8 mouse cellular contexts compared by ENCODE assay signal in the genomic region with DNA sequence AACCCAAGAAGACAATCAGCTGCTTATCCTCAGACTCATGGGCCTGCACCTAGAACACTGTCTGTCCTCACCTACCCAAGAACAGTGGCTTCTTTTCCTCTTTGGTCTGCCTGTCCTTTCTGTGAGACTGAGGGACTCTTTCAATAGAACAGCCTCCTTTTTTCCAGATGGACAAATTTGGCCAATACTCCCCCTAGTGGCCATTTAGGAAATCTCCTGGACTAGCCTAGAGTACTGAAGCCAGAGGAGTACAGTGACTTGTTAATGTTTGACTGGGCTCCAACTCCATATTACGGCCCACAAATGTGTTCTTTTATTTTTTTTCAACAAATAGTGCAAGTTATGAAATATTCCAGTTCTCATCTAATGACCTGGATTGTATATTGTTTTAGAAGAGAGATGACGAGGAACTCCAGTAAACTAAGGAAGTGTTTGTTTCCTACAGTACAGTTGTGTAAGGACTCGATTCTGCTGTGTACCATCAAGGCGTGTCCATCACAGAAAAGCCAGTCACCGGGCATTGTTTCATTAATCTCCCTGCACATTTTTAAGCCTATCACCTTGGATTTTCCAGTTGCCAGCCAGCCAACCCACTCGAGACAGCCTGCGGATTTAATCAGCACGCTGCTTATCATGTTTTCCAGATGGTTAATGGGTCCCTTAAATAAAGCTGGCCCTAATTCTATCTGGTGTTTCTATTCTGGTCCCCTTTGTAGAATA.
DNase-seq lines count a peak whose midpoint lies in the region; ATAC-seq and TF ChIP-seq lines count a peak whose summit lies in the region.

No protein-coding gene starts in this region.

- 78% methylated on average over 8 of the region's 8 CpGs for WGBS in kidney, embryonic 15.5 days
- 57% methylated on average over 8 of the region's 8 CpGs for WGBS in lung, embryonic 15.5 days

- no peak for TF ChIP-seq EP300 in MEL (IDR thresholded peaks at IDR 0.05; ENCODE audit: low read depth in 1 of 2, low read length in 2 of 2)

- TF ChIP-seq POLR2A in MEL (IDR thresholded peaks at IDR 0.05; ENCODE audit: control insufficient read depth in 1 of 2, insufficient read depth in 1 of 2, low read depth in 1 of 2, low read length in 2 of 2, poor library complexity in 1 of 2) = no peak

- H3K4me2 ChIP-seq in kidney, embryonic 15.5 days = no peak overlapping the region
- H3K4me2 ChIP-seq in lung, embryonic 15.5 days = no peak overlapping the region

- H3K79me2 ChIP-seq in MEL (ENCODE audit: control insufficient read depth, insufficient read depth, low read length, poor library complexity) = no peaks in the 10 kb centered on the region

- no peak for DNase-seq in kidney, adult 18-20 months
- DNase-seq in MEL (ENCODE audit: low read depth, low spot score) = peak; percentile 67
- DNase-seq in embryo, embryonic 9.5 days (ENCODE audit: extremely low spot score) = peak; percentile 34
- DNase-seq in retina, postnatal 1 day = peak; percentile 73
- DNase-seq in right cerebral cortex, postnatal 36 days (ENCODE audit: low spot score in 2 of 2) = no peak
- DNase-seq in ovary, postnatal 36 days (ENCODE audit: low spot score) = no peak

- peak; percentile 30 to 67 (median 63); a peak in 5 of 6 replicates for TF ChIP-seq CTCF in MEL (IDR thresholded peaks at IDR 0.05 in 2 of 3, conservative IDR thresholded peaks at IDR 0.05 in 1 of 3; ENCODE audit: control insufficient read depth in 1 of 3, insufficient read depth in 1 of 3, low read depth in 2 of 3, low read length in 3 of 3, poor library complexity in 1 of 3, severe bottlenecking in 1 of 3)

- H3K9me3 ChIP-seq in kidney, embryonic 15.5 days (replicated peaks) = no peaks in the 10 kb centered on the region
- H3K9me3 ChIP-seq in MEL (replicated peaks; ENCODE audit: insufficient read depth, low read length) = no peaks in the 10 kb centered on the region
- no peaks in the 10 kb centered on the region for H3K9me3 ChIP-seq in lung, embryonic 15.5 days

- ATAC-seq in kidney, embryonic 15.5 days (replicated peaks; ENCODE audit: low FRiP score) = 0 out of 2 replicates have a peak, but pooled peaks have one; percentile 40
- ATAC-seq in lung, embryonic 15.5 days (ENCODE audit: borderline replicate concordance, extremely low read depth, low FRiP score, low TSS enrichment) = 0 out of 2 replicates have a peak, but pooled peaks have one; percentile 31

- no peaks in the 10 kb centered on the region for H3K36me3 ChIP-seq in kidney, embryonic 15.5 days
- peaks cover 0 to 4% of the 10 kb centered on the region in 2 experiments; a peak in 1 of 4 replicates for H3K36me3 ChIP-seq in MEL (ENCODE audit: control insufficient read depth in 1 of 2, insufficient read depth in 2 of 2, low read length in 2 of 2)
- no peaks in the 10 kb centered on the region for H3K36me3 ChIP-seq in lung, embryonic 15.5 days

- H3K4me3 ChIP-seq in kidney, embryonic 15.5 days (replicated peaks) = no peak overlapping the region
- H3K4me3 ChIP-seq in MEL (ENCODE audit: control insufficient read depth in 1 of 2, insufficient read depth in 1 of 2, low read depth in 2 of 2, low read length in 2 of 2) = no peak overlapping the region
- H3K4me3 ChIP-seq in lung, embryonic 15.5 days = no peak overlapping the region

- no peaks in the 10 kb centered on the region for H3K4me1 ChIP-seq in kidney, embryonic 15.5 days
- H3K4me1 ChIP-seq in MEL (ENCODE audit: control insufficient read depth in 1 of 2, insufficient read depth in 2 of 2, low read length in 2 of 2) = no peaks in the 10 kb centered on the region
- H3K4me1 ChIP-seq in lung, embryonic 15.5 days = 0 out of 2 replicates have a peak, but pooled peaks cover 8% of the 10 kb centered on the region

- TF ChIP-seq RAD21 in MEL (IDR thresholded peaks at IDR 0.05; ENCODE audit: low read depth, low read length) = peak; percentile 29

- no peaks in the 10 kb centered on the region for H3K27me3 ChIP-seq in kidney, embryonic 15.5 days
- no peaks in the 10 kb centered on the region for H3K27me3 ChIP-seq in MEL (ENCODE audit: control insufficient read depth in 1 of 2, insufficient read depth in 2 of 2, low read length in 2 of 2)
- no peaks in the 10 kb centered on the region for H3K27me3 ChIP-seq in lung, embryonic 15.5 days

- no peak overlapping the region for H3K27ac ChIP-seq in kidney, embryonic 15.5 days
- no peak overlapping the region for H3K27ac ChIP-seq in MEL (ENCODE audit: control insufficient read depth, low read depth, low read length)
- H3K27ac ChIP-seq in lung, embryonic 15.5 days = no peak overlapping the region

- no peak overlapping the region for H3K9ac ChIP-seq in kidney, embryonic 15.5 days
- no peak overlapping the region for H3K9ac ChIP-seq in MEL (ENCODE audit: control insufficient read depth, low read depth, low read length, poor library complexity, severe bottlenecking)
- no peak overlapping the region for H3K9ac ChIP-seq in lung, embryonic 15.5 days

TF ChIP-seq in MEL, 35 proteins besides CTCF, POLR2A, EP300 and RAD21:
- no peak for TF ChIP-seq KAT2A (conservative IDR thresholded peaks at IDR 0.05; ENCODE audit: low read depth, low read length)
- TF ChIP-seq ZNF384 (IDR thresholded peaks at IDR 0.05; ENCODE audit: low read depth, low read length) = no peak
- TF ChIP-seq ELF1 (IDR thresholded peaks at IDR 0.05; ENCODE audit: low read depth, low read length) = no peak
- no peak for TF ChIP-seq ZMIZ1 (IDR thresholded peaks at IDR 0.05; ENCODE audit: low read depth, low read length)
- peak; percentile 43 for TF ChIP-seq SMC3 (IDR thresholded peaks at IDR 0.05; ENCODE audit: low read depth, low read length)
TF ChIP-seq in MEL: peak in this region for 1.

Comparison
In these comparisons a context has a peak if more than half of its experiments do, and no peak if none do; other contexts are left out.
1. DNase-seq: peak in MEL (single experiment), embryo, embryonic 9.5 days (single experiment) and retina, postnatal 1 day (single experiment); none in kidney, adult 18-20 months (single experiment), right cerebral cortex, postnatal 36 days (0 of 2) and ovary, postnatal 36 days (single experiment).